Mouse (Mus musculus) retina, postnatal 1 day (tissue): ENCODE results near the gene Acsm3.

ENCODE experiments used
- DNase-seq: peaks from one replicate; pipeline ENCODE4 v3.0.0-alpha.2; 2012

Acsm3 gene

GRCm38 (mm10) chr7:119760527-119760951 lies at the start of gene Acsm3:
Gene Acsm3 (plus strand): TSS chr7:119760923.
- no peak for DNase-seq

DNA sequence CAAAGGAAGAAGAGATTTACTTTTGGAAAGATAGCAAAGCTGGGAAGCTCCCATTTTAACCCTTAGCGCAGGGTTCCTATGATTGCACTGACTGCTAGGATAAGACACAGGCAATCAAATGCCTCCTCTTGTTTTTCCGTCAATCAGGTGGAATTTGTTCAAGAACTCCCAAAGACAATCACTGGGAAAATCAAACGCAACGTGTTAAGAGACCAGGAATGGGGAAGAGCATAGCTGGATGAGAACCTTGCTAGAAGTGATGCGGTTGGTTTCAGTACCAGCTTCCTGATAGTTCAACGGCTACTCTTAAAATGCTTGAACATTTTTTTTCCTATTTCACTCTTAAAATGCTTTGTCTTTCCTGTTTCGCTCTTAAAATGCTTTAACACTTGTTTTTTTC lies 46.6 kb upstream of the Acsm3 start:
- DNase-seq: no peak

GRCm38 (mm10) chr7:119720253-119720946 lies 40.3 kb upstream of the Acsm3 start, which contains the start of gene Thumpd1:
Gene Thumpd1 (minus strand): TSS chr7:119720798.
- DNase-seq: peak; percentile 96

GRCm38 (mm10) chr7:119720947-119721310 lies 39.8 kb upstream of the Acsm3 start:
- DNase-seq: no peak

DNA sequence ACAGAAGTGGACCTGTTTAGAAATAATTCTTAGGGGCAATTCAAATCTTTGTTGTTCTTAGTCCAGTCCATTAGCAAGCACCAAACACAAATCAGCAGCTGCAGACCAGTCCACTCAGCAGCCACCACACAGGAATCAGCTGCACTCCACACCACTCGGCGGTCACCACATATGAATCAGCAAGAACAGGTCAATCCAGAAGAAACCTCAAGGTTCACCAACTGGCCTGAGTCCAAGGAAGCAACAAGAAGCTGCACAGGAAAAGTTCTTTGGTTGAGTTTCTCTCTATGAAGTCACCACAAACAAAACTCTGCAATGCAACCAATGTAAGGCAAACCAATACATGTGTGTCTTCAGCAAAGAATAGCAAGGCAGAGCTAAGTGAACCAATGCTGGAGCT lies 33.1 kb upstream of the Acsm3 start:
- no peak for DNase-seq

GRCm38 (mm10) chr7:119731262-119731661 lies 29.5 kb upstream of the Acsm3 start:
- DNase-seq: peak; percentile 32

- no peak for DNase-seq
These were observed 21.8 kb upstream of the Acsm3 start for GRCm38 (mm10) chr7:119738877-119739276.

- DNase-seq: peak; percentile 44
These were observed 20.8 kb upstream of the Acsm3 start for GRCm38 (mm10) chr7:119739798-119740468.

- DNase-seq: peak; percentile 70
These were observed 16.4 kb upstream of the Acsm3 start for GRCm38 (mm10) chr7:119744321-119744720.

GRCm38 (mm10) chr7:119745869-119746268 lies 14.9 kb upstream of the Acsm3 start:
- DNase-seq: no peak

- DNase-seq: no peak
These were observed 12.0 kb upstream of the Acsm3 start for GRCm38 (mm10) chr7:119748761-119749160.

GRCm38 (mm10) chr7:119749942-119750341 lies 10.8 kb upstream of the Acsm3 start:
- no peak for DNase-seq

DNA sequence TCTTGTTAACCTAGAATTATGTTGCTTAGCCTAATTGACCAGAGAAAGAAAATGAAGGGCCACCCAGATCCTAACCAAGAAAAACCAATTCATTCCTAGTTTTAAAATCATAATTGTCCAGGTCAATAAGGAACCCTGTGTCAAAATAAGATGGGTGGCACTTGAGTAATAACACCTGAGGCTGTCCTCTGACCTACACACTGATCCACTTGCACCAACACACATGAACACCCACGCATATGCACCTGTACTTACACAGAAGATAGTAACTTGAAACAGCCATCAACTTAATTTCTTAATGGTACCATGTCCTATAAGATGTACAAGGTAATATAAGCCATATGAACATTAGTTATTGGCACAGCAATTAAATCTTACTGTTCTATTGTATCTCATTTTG lies 7.0 kb upstream of the Acsm3 start:
- DNase-seq: no peak

GRCm38 (mm10) chr7:119762166-119762697 lies 1.5 kb downstream of the Acsm3 start:
- no peak for DNase-seq

DNA sequence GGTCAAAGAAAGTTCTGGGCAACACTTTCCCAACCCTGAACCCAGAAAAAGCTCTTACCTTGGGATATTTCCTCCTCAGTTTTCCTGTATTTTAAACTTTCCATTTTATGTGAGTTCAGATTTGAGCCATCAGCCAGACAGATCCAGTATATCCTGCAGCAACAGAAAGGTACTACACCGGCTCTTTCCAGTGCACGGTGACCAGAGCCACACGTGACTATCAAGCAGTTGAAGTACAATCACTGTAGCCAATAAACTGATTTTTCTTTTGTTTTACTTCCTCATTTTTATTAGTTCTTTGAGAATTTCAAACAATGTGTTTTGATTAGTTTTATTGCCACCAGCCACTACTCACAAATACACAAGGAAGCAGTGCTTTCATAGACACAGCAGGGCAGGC lies 3.7 kb downstream of the Acsm3 start:
- no peak for DNase-seq

DNA sequence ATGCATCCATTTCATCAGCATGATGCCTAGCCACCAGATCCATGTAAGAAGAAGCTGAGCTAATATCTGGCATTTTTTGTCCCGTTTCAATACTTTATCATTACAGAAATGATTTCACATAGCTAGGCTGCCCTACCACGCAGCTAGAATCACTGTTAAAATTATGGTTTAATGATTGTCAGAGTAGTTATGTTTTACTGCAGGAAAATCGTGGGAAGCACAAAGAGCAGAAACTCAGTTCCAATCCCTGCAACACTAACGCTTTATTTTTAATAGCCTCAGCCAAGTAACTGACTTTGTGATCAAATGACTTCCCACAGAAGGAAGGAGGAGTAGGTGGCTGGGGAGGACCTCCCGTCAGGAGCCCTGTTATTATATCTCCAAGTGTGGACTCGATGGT lies 6.3 kb downstream of the Acsm3 start:
- no peak for DNase-seq

- no peak for DNase-seq
These were observed 9.2 kb downstream of the Acsm3 start for GRCm38 (mm10) chr7:119769895-119770294.

DNA sequence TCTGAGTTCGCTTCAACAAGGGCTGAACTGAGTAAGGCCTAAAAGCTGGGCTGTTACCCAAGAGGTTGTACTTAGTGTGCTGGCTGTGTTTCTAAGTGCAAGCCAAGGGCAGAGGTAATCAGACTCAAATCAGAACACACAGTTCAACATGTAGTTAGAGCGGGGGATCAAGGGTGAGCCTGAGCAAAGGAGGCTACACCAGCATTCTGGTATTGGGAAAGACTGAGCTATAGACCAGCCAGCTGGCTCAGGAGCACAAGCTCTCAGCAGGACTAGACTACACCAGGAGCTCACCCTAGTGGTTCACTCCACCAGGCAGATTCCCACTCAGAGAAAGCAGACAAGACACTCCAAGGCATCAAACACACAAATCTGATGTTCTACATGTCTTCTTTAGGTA lies 22.7 kb downstream of the Acsm3 start:
- no peak for DNase-seq

GRCm38 (mm10) chr7:119784908-119785307 lies 24.2 kb downstream of the Acsm3 start:
- no peak for DNase-seq

GRCm38 (mm10) chr7:119789024-119789423 lies 28.3 kb downstream of the Acsm3 start:
- no peak for DNase-seq

- DNase-seq: peak; percentile 95
These were observed 33.0 kb downstream of the Acsm3 start, which contains the start of the genes Rexo5 and Eri2 for GRCm38 (mm10) chr7:119793586-119794250. Gene Rexo5 (plus strand): TSS chr7:119794006. Gene Eri2 (minus strand): TSS chr7:119794058.

DNA sequence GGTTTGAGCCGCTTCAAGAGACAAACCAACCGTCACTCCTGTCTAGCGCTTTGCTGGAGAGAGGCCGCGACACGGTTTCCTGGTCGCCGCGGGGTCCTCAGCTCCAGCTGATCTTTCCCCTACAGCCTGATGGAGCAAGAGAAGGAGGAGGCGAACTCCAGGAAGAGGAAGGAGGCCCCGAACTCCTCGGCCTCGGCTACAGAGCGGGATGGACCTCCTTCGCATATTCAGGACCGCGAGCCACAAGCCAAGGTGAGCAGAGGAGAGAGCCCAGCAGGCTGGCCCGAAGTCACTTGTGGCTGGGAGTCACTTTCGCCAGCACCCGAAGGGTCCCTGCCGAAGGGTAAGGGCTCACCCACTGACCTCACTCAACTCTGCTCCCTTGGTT lies 33.5 kb downstream of the Acsm3 start:
- no peak for DNase-seq

- DNase-seq: peak; percentile 2
These were observed 34.6 kb downstream of the Acsm3 start for GRCm38 (mm10) chr7:119795311-119795710.

- no peak for DNase-seq
These were observed 39.8 kb downstream of the Acsm3 start for GRCm38 (mm10) chr7:119800488-119800887.
